Comparison of ENCODE assay signal across 14 mouse cellular contexts in genomic region chr6:80750769-80751168, GRCm38 (mm10).
"Had no signal": no experiment of that assay in that cellular context is flagged by ENCODE, and none has a peak within 500 bp of the region (broad histone marks: within the 10 kb centered on the region; RNA-seq: fewer than 3 reads in every experiment).

No protein-coding gene starts in this region.

- H3K27me3 ChIP-seq: liver, embryonic 15.5 days; midbrain, embryonic 15.5 days; neural tube, embryonic 13.5 days had no signal

- H3K4me3 ChIP-seq: left cerebral cortex, adult 2 months; limb, embryonic 10.5 days; liver, embryonic 15.5 days; midbrain, embryonic 10.5 days; midbrain, embryonic 15.5 days; neural tube, embryonic 13.5 days had no signal

- ATAC-seq: midbrain, embryonic 15.5 days had no signal

- H3K27ac ChIP-seq: left cerebral cortex, adult 2 months; limb, embryonic 10.5 days; liver, embryonic 15.5 days; midbrain, embryonic 10.5 days; midbrain, embryonic 15.5 days; neural tube, embryonic 13.5 days had no signal

- H3K9me3 ChIP-seq: limb, embryonic 10.5 days; liver, embryonic 15.5 days; midbrain, embryonic 10.5 days; midbrain, embryonic 15.5 days; neural tube, embryonic 13.5 days had no signal

- H3K9ac ChIP-seq: liver, embryonic 15.5 days; lung, embryonic 14.5 days; midbrain, embryonic 15.5 days; neural tube, embryonic 13.5 days had no signal

- H3K4me2 ChIP-seq: liver, embryonic 11.5 days; liver, embryonic 15.5 days; lung, embryonic 14.5 days; midbrain, embryonic 15.5 days; neural tube, embryonic 13.5 days had no signal

- H3K4me1 ChIP-seq: limb, embryonic 10.5 days; liver, embryonic 15.5 days; midbrain, embryonic 10.5 days; midbrain, embryonic 15.5 days; neural tube, embryonic 13.5 days had no signal

- H3K36me3 ChIP-seq: limb, embryonic 10.5 days; liver, embryonic 15.5 days; midbrain, embryonic 10.5 days; midbrain, embryonic 15.5 days; neural tube, embryonic 13.5 days had no signal

- DNase-seq: kidney, adult 8-10 months; kidney, postnatal 25 days; lung, embryonic 14.5 days; lung, postnatal 10 days; lung, postnatal 4 days; right cerebral cortex, postnatal 25 days; thymus, postnatal 36 days had no signal
